Mouse (Mus musculus): ENCODE data around the gene Pnmt.
"Not testable (repeated sequence)": the region's sequence is repeated elsewhere in the genome, so short reads cannot be mapped to it uniquely, and the experiment has no call there.

The Pnmt gene

DNA sequence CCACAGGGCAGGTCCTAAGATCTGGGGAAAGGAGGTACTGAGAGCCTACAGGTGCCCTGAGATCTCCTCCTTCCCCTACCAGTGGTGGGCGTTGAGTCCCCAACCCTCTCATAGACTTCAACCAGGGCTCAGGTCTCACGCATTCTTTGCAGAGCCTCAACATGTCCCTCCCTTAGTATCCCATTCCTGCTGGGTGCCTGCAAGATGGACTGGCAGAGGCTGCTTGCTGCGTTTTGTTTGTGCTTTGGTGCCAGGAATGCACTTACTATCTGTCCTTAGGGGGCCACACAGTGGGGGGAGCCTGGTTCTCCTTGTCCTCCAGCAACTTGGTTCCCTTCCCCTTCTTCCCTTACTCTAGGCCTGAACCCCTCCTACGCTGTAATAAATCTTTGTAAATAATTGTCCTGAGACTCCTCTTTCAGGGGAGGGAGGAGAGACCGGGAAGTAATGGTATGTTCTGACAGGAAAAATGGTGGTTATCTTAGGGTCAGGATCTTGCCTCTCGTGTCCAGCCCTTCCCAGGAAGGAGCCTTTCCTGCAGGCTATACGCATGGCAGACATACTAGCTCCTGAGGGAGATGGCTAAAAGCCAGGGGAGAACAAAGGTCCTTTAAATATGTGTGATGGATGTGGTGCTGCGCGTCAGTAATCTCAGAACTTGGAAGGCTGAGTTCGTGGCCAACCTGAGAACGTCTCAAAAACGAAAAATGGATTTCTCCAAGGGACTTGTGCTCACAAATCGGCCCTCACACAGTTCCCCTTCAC, 28.7 kb upstream of the Pnmt start:
- no peak for DNase-seq (ENCODE audit: low spot score)

DNA sequence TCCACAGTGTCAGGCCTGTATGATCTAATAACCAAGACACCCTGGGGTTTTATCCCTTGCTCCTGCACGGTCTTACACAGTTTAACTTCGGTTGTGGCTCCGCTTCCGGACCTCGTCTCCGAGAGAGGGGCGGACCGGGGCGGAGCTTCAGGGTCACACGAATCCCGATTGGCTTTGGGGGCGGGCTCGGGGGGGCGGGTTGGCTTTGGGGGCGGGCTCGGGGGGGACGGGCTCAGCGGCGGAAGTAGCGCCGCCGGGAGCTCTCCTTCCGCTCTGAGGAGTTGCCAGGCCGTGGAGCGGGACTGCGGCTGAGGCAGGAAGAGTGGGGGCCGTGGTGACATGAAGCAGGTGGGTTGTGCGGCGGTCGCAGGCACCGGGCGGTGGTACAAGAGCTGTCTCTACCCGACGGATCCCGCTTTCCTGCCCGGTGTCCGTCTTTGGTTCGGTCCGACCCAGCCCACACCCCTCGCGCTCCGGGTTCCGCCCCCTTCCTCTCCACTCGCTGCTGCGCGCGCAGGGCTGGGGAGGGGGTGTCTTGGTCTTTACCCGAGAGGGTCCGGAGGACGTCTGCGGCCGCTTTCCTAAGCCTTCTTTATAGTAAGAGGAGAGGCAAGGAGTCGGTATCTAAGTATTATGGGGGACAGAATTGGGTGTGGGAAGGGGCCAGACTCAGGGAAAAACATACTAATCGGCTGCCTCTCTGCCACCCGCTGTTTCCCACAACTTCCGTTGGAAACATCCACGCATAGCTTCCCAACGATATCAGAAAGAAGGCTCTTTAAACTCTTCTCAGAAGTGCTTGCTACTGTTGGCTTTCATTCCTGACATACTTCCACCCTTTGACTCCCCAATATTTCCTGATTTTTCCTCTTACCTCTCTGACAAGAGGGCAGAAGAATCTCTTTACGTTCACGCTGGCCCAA, 27.8 kb upstream of the Pnmt start, which contains the start of gene Stard3:
Gene Stard3, plus strand, starts transcription at position 208 of the 923 bp plus-strand sequence.
- DNase-seq (ENCODE audit: low spot score), result no peak

- no peak for DNase-seq (ENCODE audit: low spot score)
Measured at GRCm38 (mm10) chr11:98360866-98361521, 25.3 kb upstream of the Pnmt start.

DNA sequence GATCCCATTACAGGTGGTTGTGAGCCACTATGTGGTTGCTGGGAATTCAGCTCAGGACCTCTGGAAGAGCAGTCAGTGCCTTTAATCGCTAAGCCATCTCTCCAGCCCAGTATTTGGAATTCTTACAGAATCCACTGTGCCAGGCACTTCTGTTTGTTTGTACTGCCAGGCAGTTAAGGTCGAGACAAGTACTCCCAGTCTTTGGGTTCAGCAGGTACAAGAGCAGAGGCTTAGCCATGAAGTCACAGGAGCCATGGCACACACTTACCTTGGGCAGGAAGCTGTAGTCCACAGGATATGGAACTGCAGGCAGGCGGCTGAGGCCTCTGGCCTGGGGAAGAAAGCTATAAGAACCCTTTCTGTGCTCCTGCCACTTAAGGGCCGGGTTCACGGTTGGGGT, 22.4 kb upstream of the Pnmt start:
- no peak for DNase-seq (ENCODE audit: low spot score)

- DNase-seq (ENCODE audit: low spot score), result no peak
Measured at GRCm38 (mm10) chr11:98364410-98364809, 21.8 kb upstream of the Pnmt start.

- no peak for DNase-seq (ENCODE audit: low spot score)
Measured at GRCm38 (mm10) chr11:98366290-98366689, 20.0 kb upstream of the Pnmt start.

- no peak for DNase-seq (ENCODE audit: low spot score)
Measured at GRCm38 (mm10) chr11:98367171-98367862, 18.9 kb upstream of the Pnmt start.

- no peak for DNase-seq (ENCODE audit: low spot score)
Measured at GRCm38 (mm10) chr11:98367863-98368186, 18.4 kb upstream of the Pnmt start.

DNA sequence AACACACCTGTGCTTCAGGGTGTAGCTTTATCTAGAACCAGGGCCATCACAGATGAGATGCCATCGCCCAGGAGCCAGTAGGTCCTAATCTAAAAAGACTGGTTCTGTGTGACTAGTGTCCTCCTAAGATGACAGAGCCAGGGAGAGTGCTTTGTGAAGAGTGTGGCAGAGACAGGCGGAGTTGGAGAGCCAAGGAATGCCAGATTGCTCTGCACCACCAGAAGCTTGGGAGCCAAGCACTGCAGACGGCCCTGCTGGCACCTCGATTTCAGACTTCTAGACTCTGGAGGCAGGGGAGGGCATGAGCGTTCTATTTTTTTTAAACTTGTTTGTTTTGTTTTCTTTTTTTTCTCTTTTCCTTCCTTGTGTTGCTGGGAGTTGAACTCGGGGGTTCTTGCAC, 16.9 kb upstream of the Pnmt start:
- no peak for DNase-seq (ENCODE audit: low spot score)

DNA sequence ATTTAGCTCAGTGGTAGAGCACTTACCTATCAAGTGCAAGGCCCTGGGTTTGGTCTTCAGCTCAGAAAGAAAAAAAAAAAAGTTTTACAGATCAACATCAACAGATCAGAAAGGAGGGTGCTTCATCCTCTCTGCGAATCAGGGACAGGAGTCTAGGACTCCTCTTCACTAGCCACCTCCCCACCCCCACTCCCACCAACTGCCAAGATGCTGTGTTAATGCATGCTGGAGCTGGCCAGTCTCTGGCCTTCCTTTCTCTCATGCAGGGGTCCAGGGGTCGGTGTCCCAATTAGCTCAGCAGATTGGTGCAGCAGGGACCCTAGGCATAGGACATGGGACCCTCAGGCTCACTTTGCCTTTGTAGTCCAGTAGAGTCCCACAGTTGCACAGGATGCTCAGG, 15.7 kb upstream of the Pnmt start:
- DNase-seq (ENCODE audit: low spot score), result no peak

- DNase-seq (ENCODE audit: low spot score), result no peak
Measured at GRCm38 (mm10) chr11:98371556-98372240, 14.6 kb upstream of the Pnmt start.

GRCm38 (mm10) chr11:98372406-98372805, 13.8 kb upstream of the Pnmt start:
- no peak for DNase-seq (ENCODE audit: low spot score)

GRCm38 (mm10) chr11:98373244-98373643, 13.0 kb upstream of the Pnmt start:
- no peak for DNase-seq (ENCODE audit: low spot score)

DNA sequence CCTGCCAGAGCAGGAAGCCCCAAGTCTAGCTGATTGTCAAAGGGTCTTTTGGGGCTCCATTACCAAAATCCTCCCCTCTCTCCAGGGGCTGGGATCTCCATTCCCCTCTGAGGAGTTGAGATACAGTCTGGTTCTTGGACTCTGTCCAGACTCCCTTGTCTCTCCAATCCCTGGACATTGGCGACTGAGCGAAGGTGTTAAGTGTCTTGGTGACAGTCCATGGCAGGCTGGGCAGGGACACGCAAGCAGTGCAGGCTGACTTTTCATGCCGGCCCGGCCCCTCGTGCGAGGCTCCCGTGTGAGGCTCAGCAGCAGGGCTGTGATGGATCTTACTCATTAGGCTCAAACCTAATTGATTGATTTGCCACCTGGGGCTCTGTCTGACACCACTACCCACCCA, 12.0 kb upstream of the Pnmt start:
- no peak for DNase-seq (ENCODE audit: low spot score)

GRCm38 (mm10) chr11:98376756-98377155, 9.5 kb upstream of the Pnmt start:
- DNase-seq (ENCODE audit: low spot score), result no peak

GRCm38 (mm10) chr11:98377787-98378186, 8.5 kb upstream of the Pnmt start:
- no peak for DNase-seq (ENCODE audit: low spot score)

DNA sequence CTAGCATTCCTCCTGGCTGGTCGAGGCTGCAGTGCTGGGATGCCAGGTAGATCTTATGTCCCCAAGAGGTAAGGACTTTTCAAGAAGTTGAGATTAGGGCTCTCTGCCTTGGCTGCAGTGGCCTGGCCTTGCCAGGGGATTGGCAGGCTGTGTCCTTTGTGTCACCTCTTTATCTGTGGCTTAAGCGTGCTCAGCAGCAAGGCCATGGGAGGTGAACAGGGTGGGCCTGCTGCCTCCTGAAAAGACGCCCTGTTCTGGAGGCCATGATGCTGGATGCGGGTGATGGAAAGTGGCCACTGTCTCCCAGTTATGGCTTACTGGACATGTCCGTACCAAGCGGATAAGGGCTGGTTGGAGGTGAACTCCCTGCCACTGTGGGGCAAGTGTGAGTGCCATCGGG, 6.9 kb upstream of the Pnmt start:
- DNase-seq (ENCODE audit: low spot score), result no peak

GRCm38 (mm10) chr11:98380106-98380505, 6.1 kb upstream of the Pnmt start:
- no peak for DNase-seq (ENCODE audit: low spot score)

DNA sequence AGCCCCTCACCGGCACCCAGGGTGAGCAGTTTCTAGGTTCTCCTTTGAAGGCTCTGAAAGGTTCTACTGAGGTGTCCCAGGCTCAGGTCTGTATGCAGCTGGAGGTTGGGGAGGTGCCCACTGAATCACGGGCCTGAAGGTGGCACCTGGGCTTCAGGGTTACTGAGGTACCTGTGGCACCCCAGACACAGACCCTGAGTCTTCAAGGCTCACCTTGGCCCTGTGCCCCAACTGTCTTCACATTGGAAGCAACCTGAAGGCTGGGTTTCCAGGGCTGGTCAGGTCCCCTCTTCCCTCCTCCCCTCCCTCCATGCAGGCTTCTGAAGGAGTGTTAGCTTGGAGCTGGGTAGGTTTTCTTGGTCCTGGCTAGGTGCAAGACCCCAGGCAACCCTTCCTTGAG, 4.6 kb upstream of the Pnmt start:
- no peak for DNase-seq (ENCODE audit: low spot score)

- DNase-seq (ENCODE audit: low spot score), result not testable (repeated sequence)
Measured at GRCm38 (mm10) chr11:98382405-98382804, 3.8 kb upstream of the Pnmt start.

- no peak for DNase-seq (ENCODE audit: low spot score)
Measured at GRCm38 (mm10) chr11:98383261-98384030, 2.8 kb upstream of the Pnmt start, which contains the start of gene Tcap. TSS of gene Tcap (plus strand) at chr11:98383811.
